Mouse (Mus musculus) urinary bladder, postnatal 10 days (tissue): ENCODE data around the gene Atxn1l.
"Not testable (repeated sequence)": the region's sequence is repeated elsewhere in the genome, so short reads cannot be mapped to it uniquely, and the experiment has no call there.

ENCODE experiments used
- DNase-seq: peaks from one replicate; pipeline ENCODE4 v3.0.0; 2022; ENCODE audit warnings: low spot score

Atxn1l gene

DNA sequence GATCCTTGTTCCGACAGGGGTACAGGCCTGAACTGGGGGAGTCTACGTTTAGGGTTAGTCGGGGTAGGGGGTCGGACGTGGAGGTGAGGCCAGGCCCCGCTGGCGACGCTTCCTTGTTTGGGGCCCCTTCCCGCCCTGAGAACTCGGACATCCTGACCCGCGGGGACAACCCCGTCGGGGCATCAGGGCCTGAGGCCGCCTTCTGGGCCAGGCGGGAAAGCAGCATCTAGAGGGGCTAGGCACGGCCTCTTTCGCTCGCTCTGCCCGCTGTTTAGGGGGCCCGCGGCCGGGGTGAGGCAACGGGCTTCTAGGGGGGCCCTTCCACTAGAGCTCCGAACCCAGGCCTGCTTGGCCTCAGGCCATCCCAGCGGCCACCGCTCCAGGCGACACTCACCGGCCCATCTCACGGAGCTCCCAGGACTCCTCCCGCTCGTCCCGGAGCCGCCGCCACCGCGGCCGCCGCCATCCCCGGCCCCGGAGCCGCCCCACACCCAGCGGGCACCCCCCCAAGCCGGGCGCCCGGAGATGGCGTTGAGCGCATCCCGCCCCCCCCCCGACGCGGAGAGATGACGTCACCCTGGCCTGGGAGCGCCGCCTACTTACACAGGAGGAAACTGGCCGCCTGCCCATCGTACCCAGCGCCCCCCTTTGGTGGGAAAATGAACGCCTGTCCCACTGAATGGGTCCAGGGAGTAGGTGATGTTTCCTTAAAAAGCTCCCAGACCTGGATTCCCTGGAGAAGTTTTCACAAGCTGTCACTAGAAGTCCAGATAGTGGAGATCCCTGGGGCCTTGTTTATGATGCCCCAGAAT, at the start of gene Atxn1l:
TSS of gene Atxn1l (minus strand) at position 503 of the 812 bp plus-strand sequence.
- peak; percentile 66 for DNase-seq

GRCm38 (mm10) chr8:109780548-109780947, 43.0 kb upstream of the Atxn1l start:
- DNase-seq: no peak

GRCm38 (mm10) chr8:109779431-109780228, 42.1 kb upstream of the Atxn1l start:
- no peak for DNase-seq

DNA sequence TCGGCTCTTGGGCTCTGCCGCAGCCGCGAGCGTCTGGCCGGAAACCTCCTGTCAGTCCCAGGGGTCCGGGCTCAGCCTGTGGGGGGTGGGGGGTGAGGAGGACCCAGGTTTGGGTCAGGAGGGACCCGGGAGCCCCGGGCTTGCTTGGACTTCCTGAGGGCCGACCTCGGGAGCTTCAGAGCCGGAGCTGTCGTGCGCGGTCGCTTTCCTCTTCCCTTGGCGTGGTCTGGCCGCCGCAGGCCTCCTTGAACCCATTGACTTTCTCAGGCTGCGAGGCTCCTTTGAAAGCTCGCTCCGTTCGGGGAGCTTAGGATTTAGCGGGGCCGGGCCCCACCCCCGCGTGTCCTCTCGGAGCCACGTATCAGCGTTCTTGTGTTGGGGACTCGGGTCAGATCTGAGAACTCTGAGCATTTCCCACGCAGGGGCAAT, 41.5 kb upstream of the Atxn1l start:
- DNase-seq: peak; percentile 12

GRCm38 (mm10) chr8:109778280-109778977, 40.9 kb upstream of the Atxn1l start, which contains the start of gene Ap1g1:
TSS of gene Ap1g1 (plus strand) at chr8:109778554.
- DNase-seq: peak; percentile 91

DNA sequence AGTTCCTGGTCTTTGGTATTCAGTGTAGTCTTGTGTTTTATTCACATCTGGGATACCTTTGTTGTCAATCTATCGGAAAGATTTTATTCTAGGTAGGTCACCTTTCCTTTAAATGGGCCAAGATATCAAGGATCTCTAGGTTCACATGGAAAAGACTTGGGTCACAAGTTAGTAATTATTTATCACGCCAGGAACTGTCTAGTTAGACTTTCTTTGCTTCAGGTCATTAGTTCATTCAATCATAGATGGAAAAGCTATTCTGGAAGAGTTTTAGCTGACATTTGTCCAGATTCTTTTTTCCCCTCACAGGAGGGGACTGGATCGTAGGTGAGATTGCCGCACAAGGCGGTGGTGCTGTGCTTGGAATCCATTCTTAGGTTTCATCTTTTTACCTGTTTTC, 40.3 kb upstream of the Atxn1l start:
- no peak for DNase-seq

DNA sequence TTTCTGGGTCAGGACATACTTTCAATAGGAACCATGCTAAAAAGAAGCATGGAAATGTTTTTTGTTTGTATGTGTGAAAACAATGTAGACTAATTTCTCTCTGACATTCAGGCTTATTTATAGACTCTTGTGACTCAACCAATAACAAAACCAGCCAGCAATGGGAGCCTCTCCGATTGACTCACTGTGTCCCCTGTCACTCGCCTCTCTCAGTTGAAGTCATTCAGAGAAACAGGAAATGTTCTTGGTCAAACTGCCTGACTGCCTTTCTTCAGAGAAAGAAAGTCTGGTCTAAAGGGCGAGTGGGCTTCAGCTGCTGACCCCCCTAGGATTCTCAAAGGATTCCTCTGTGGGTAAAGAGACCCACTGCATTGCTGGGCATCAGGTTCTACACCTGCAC, 35.6 kb upstream of the Atxn1l start:
- no peak for DNase-seq

GRCm38 (mm10) chr8:109766081-109766480, 28.5 kb upstream of the Atxn1l start:
- no peak for DNase-seq

- DNase-seq: no peak
Measured at GRCm38 (mm10) chr8:109764031-109764430, 26.5 kb upstream of the Atxn1l start.

GRCm38 (mm10) chr8:109760221-109760620, 22.7 kb upstream of the Atxn1l start:
- DNase-seq: no peak

GRCm38 (mm10) chr8:109759426-109759825, 21.9 kb upstream of the Atxn1l start:
- DNase-seq: no peak

- DNase-seq: no peak
Measured at GRCm38 (mm10) chr8:109756849-109757248, 19.3 kb upstream of the Atxn1l start.

- not testable (repeated sequence) for DNase-seq
Measured at GRCm38 (mm10) chr8:109755554-109755953, 18.0 kb upstream of the Atxn1l start.

- no peak for DNase-seq
Measured at GRCm38 (mm10) chr8:109754696-109755095, 17.2 kb upstream of the Atxn1l start.

- DNase-seq: no peak
Measured at GRCm38 (mm10) chr8:109751731-109752485, 14.4 kb upstream of the Atxn1l start.

- no peak for DNase-seq
Measured at GRCm38 (mm10) chr8:109750699-109751098, 13.2 kb upstream of the Atxn1l start.

GRCm38 (mm10) chr8:109750274-109750673, 12.7 kb upstream of the Atxn1l start:
- no peak for DNase-seq

GRCm38 (mm10) chr8:109747468-109748199, 10.1 kb upstream of the Atxn1l start:
- no peak for DNase-seq

GRCm38 (mm10) chr8:109738049-109738380, 476 bp upstream of the Atxn1l start:
- DNase-seq: no peak

DNA sequence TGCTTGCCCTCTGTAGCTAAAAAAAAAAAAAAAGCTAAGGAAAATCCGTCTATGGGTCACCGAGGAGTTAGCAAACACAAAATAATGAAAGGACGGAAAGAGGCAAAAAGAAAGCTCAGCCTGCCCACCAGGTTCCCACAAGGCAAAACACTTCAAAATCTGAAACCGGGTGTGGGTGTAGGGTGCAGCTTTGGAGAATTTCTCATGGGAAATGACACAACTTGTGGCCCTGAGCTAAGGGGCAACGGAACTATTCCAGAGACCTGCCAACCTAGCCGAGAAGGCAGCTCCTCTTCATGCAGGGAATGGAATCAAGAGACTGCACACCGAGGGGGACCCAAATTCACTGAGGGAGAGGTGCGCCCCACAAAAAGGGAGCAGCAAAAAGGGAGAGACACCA, 720 bp downstream of the Atxn1l start:
- DNase-seq: no peak

GRCm38 (mm10) chr8:109734018-109734417, 3.5 kb downstream of the Atxn1l start:
- DNase-seq: no peak
